Mouse (Mus musculus): Measurements from ENCODE around the gene Gm10197.

- TF ChIP-seq POLR2A (IDR thresholded peaks at IDR 0.05; ENCODE audit: borderline replicate concordance, extremely low read depth, insufficient read depth, insufficient read length, poor library complexity, severe bottlenecking) (no peak), CTCF (IDR thresholded peaks at IDR 0.05; ENCODE audit: borderline replicate concordance, extremely low read depth, insufficient read depth, insufficient read length) (no peak)
These were observed 31.1 kb downstream of the Gm10197 start for GRCm38 (mm10) chr19:53340423-53340822.

Measured in brain, embryonic 14.5 days (tissue).